In genomic region chr11:70178311-70178710, GRCm38 (mm10) we compare ENCODE assay signal across 8 mouse cellular contexts. TPM values are rescaled to one million over a fixed set of nuclear protein-coding genes. Genes with fewer than 3 reads are reported as not detected.
"Had no signal": no experiment of that assay in that cellular context is flagged by ENCODE, and none has a peak within 500 bp of the region (broad histone marks: within the 10 kb centered on the region; RNA-seq: fewer than 3 reads in every experiment).

No protein-coding gene starts in this region.

- H3K9me3 ChIP-seq: liver, embryonic 13.5 days; midbrain, embryonic 12.5 days; neural tube, embryonic 13.5 days; stomach, embryonic 15.5 days had no signal

- DNase-seq: liver, embryonic 13.5 days; spleen, adult 18-20 months had no signal

- H3K9ac ChIP-seq: limb, embryonic 12.5 days; liver, embryonic 13.5 days; liver, postnatal 0 days; midbrain, embryonic 12.5 days; neural tube, embryonic 13.5 days; stomach, embryonic 15.5 days had no signal

- H3K27ac ChIP-seq: limb, embryonic 12.5 days; liver, embryonic 13.5 days; midbrain, embryonic 12.5 days; neural tube, embryonic 13.5 days; stomach, embryonic 15.5 days had no signal

- H3K27me3 ChIP-seq: limb, embryonic 12.5 days; liver, embryonic 13.5 days; midbrain, embryonic 12.5 days; neural tube, embryonic 13.5 days; stomach, embryonic 15.5 days had no signal

- H3K4me3 ChIP-seq: limb, embryonic 12.5 days; liver, embryonic 13.5 days; midbrain, embryonic 12.5 days; neural tube, embryonic 13.5 days; stomach, embryonic 15.5 days had no signal

- H3K36me3 ChIP-seq: limb, embryonic 12.5 days; liver, embryonic 13.5 days; midbrain, embryonic 12.5 days; neural tube, embryonic 13.5 days; stomach, embryonic 15.5 days had no signal

- ATAC-seq: liver, postnatal 0 days; midbrain, embryonic 16.5 days had no signal

- H3K4me1 ChIP-seq: limb, embryonic 12.5 days; liver, embryonic 13.5 days; midbrain, embryonic 12.5 days; neural tube, embryonic 13.5 days; stomach, embryonic 15.5 days had no signal

- H3K4me2 ChIP-seq: limb, embryonic 12.5 days; liver, embryonic 13.5 days; midbrain, embryonic 12.5 days; neural tube, embryonic 13.5 days; stomach, embryonic 15.5 days had no signal

RNA-seq across cellular contexts. Expression of gene Clec10a, which starts 22.3 kb away (rescaled TPM):
- polyA plus RNA-seq: limb, embryonic 12.5 days had no signal

RNA-seq across cellular contexts. Expression of gene Mgl2, which starts 48.2 kb away (rescaled TPM):
- polyA plus RNA-seq: limb, embryonic 12.5 days had no signal
